Mouse (Mus musculus) forebrain, embryonic 15.5 days (tissue): ENCODE data around the gene Olfr735. TPM values are rescaled to one million over a fixed set of nuclear protein-coding genes. Genes with fewer than 3 reads are reported as not detected.

Experiments used
- ATAC-seq: fragments of 200-750 bp; cut with Nextera tagmentation; replicated peaks from 2 replicates; pipeline ENCODE4 v1.8.0; 2017; ENCODE audit warnings: mild to moderate bottlenecking, moderate TSS enrichment, moderate library complexity
- H3K27ac ChIP-seq: fragments of 300-500 bp; sonication (generic); replicated peaks from 2 replicates; pipeline ENCODE4 v1.5.1; 2015; ENCODE audit warnings: mild to moderate bottlenecking, inconsistent platforms
- H3K27me3 ChIP-seq: fragments of 300-500 bp; sonication (generic); 2 replicates; pipeline ENCODE4 v1.6.1; 2015; ENCODE audit warnings: inconsistent platforms
- H3K36me3 ChIP-seq: fragments of 300-500 bp; sonication (generic); 2 replicates; pipeline ENCODE4 v1.6.1; 2015; ENCODE audit warnings: mild to moderate bottlenecking, inconsistent platforms
- H3K4me1 ChIP-seq: fragments of 300-500 bp; sonication (generic); 2 replicates; pipeline ENCODE4 v1.6.1; 2015; ENCODE audit warnings: inconsistent platforms
- H3K4me2 ChIP-seq: fragments of 300-500 bp; sonication (generic); replicated peaks from 2 replicates; pipeline ENCODE4 v1.6.1; 2015; ENCODE audit warnings: mild to moderate bottlenecking, inconsistent platforms
- H3K4me3 ChIP-seq: fragments of 300-500 bp; sonication (generic); 2 replicates; pipeline ENCODE4 v1.5.1; 2015; ENCODE audit warnings: mild to moderate bottlenecking, inconsistent platforms
- H3K9ac ChIP-seq: fragments of 300-500 bp; sonication (generic); replicated peaks from 2 replicates; pipeline ENCODE4 v1.6.1; 2015; ENCODE audit warnings: mild to moderate bottlenecking, inconsistent platforms
- H3K9me3 ChIP-seq: fragments of 300-500 bp; sonication (generic); 2 replicates; pipeline ENCODE4 v1.6.1; 2016; ENCODE audit warnings: inconsistent platforms
- WGBS: fragments of 180-500 bp; shearing (Covaris S2); methylation state at CpG from one replicate; pipeline ENCODE4 v1.1.7; 2015; ENCODE audit warnings: mixed read lengths; 5-methylcytosine and 5-hydroxymethylcytosine counted together
- polyA plus RNA-seq: library from polyadenylated mRNA; unstranded; fragments of >200 nt; fragmentation: Nextera tagmentation; extraction: Ambion mirVana; gene quantifications from 2 replicates; pipeline ENCODE4 v1.2.1, GENCODE M21; 2015

Olfr735 gene
- not detected in 2 replicates for polyA plus RNA-seq

DNA sequence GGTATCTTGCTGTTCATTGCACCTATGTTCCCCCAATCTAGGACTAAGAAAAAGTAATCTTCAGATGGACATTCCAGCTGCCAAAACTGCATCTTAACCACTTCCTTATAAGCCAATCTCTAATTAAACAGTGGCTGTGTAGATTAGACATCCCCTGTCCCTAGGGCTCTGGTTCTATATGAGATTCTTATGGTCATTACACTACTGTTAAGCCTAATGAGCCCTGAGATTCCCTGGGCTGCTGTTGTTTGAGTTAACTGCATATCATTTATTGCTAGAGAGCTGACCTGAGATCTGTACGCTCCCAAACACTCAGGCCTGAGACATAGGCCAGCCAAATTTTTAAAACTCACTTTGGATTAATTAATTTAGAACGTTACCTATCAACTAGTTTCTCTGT, at the start of gene Olfr735:
Gene Olfr735, minus strand, starts transcription at position 77 of the 400 bp plus-strand sequence.
- H3K4me3 ChIP-seq: no peak within 1 kb of the TSS
- H3K36me3 ChIP-seq: no peaks in the 10 kb centered on the region
- H3K27me3 ChIP-seq: no peaks in the 10 kb centered on the region
- H3K4me1 ChIP-seq: no peaks in the 10 kb centered on the region
- no peak within 1 kb of the TSS for H3K9ac ChIP-seq
- no peaks in the 10 kb centered on the region for H3K9me3 ChIP-seq
- H3K4me2 ChIP-seq: no peak within 1 kb of the TSS
- no peak within 1 kb of the TSS for H3K27ac ChIP-seq
- no peak for ATAC-seq
- 80% methylated on average over 2 of the region's 2 CpGs for WGBS

DNA sequence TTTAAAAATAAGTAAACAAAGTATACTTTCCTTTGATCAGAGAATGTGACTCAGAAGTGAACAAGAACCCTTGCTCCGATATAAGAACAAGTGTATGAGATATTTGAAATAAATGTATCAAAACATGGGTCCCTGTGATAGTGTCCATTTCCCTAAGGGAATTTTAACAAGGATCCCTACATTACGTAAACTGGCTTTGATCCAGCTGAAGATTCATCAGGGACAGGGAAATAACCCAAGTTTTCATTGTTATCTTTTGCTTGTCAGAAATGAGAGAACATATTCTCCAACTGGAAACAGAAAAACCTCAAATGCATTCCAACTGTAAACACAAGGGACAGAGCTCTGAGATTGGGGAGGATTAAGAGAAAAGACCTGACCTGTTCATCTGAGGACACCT, 32.2 kb upstream of the Olfr735 start, which contains the start of gene Olfr736:
Gene Olfr736, plus strand, starts transcription at position 301 of the 400 bp plus-strand sequence.
- H3K9ac ChIP-seq: no peak within 1 kb of the TSS
- H3K27me3 ChIP-seq: no peaks in the 10 kb centered on the region
- no peaks in the 10 kb centered on the region for H3K36me3 ChIP-seq
- 83% methylated on average over 2 of the region's 2 CpGs for WGBS
- no peak for ATAC-seq
- no peak within 1 kb of the TSS for H3K4me2 ChIP-seq
- no peak within 1 kb of the TSS for H3K4me3 ChIP-seq
- no peaks in the 10 kb centered on the region for H3K4me1 ChIP-seq
- H3K9me3 ChIP-seq: no peaks in the 10 kb centered on the region
- no peak within 1 kb of the TSS for H3K27ac ChIP-seq

DNA sequence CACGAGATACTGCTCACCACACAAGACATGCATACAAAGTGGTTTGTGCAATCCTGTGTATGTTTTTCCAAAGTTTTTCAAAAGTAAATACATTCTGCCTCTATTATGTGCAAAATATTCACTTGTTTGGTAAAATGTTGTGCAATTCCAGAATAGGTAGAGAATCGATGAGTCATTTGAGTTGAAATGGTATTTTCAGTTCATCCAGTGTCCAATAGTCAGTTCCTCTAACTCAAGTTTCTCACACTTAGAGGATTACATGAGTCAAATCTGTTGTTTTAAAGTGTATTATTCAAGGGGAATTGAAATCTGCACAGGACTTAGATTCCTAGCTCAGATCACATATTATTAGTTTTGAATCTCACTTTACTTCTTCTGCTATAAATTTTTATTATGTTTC, 14.9 kb upstream of the Olfr735 start:
- H3K9ac ChIP-seq: no peak overlapping the region
- ATAC-seq: no peak
- H3K4me3 ChIP-seq: no peak overlapping the region
- H3K36me3 ChIP-seq: no peaks in the 10 kb centered on the region
- no peak overlapping the region for H3K4me2 ChIP-seq
- H3K4me1 ChIP-seq: no peaks in the 10 kb centered on the region
- no peak overlapping the region for H3K27ac ChIP-seq
- 88% methylated on average over 2 of the region's 2 CpGs for WGBS
- H3K27me3 ChIP-seq: no peaks in the 10 kb centered on the region
- H3K9me3 ChIP-seq: no peaks in the 10 kb centered on the region

DNA sequence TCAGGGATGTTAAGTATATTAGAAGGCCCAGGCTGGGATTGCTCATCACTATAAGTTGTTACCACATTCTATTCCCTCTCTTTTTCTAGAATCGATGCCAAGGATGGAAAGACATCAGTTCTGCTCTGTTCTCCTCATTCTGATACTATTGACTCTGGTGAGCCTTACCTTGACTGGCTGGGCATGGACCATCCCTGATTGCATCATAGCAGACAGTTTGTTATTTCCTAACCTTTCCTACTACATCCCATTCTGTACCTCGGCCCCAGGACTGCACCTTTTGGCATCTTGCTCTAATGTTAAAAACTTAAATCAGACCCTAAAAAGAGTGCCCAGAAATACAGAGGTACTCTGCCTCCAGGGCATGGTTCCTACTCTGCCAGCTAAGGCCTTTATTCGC, 11.8 kb upstream of the Olfr735 start:
- Histone ChIP-seq H3K27me3 (no peaks in the 10 kb centered on the region), H3K4me2 (no peak overlapping the region), H3K27ac (no peak overlapping the region), H3K4me1 (no peaks in the 10 kb centered on the region), H3K9ac (no peak overlapping the region), H3K9me3 (no peaks in the 10 kb centered on the region), H3K36me3 (no peaks in the 10 kb centered on the region), H3K4me3 (no peak overlapping the region)
- 87% methylated on average over 3 of the region's 3 CpGs for WGBS
- no peak for ATAC-seq

DNA sequence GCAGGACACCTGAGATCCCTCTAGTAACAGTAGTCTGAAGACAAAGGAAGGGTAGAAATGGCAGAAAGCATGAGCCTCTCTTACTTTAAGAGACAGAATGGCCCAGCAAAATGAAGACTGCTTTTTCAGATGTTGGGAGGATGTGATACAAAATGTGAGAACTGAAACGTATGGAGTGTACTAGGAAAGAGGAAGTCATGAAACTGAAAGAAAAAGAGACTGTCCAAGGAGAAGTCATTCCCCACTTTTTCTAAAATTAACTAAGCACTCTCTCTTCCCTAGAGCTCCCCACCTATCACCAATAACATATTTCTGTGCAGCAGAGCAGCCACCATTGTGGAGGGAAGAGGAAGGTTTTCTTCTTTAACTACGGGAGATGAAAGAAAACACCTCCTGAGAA, 8.9 kb upstream of the Olfr735 start, which contains the start of gene Tlr11:
Gene Tlr11, plus strand, starts transcription at position 322 of the 400 bp plus-strand sequence.
- ATAC-seq: no peak
- Histone ChIP-seq H3K27me3 (no peaks in the 10 kb centered on the region), H3K4me3 (no peak within 1 kb of the TSS), H3K9me3 (no peaks in the 10 kb centered on the region), H3K4me1 (no peaks in the 10 kb centered on the region), H3K4me2 (no peak within 1 kb of the TSS), H3K27ac (no peak within 1 kb of the TSS), H3K36me3 (no peaks in the 10 kb centered on the region), H3K9ac (no peak within 1 kb of the TSS)
- 82% methylated on average over 2 of the region's 2 CpGs for WGBS

DNA sequence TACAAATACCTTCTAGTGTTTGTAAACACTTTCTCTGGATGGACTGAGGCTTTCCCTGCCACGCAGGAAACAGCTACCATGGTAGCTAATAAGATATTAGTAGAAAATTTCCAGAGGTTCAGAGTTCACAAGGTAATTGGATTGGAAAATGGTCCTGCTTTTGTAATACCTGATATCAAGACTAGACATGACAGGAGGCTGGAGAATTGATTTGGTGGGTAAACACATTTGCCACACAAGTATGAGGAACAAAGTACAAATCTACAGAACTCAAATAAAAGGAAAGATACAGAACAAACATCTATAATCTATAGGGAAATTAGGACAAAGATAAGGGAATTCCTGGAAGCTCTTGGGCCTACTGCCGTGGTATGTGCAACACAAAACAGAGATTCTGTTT, 8.1 kb upstream of the Olfr735 start:
- Histone ChIP-seq H3K4me2 (no peak overlapping the region), H3K9me3 (no peaks in the 10 kb centered on the region), H3K36me3 (no peaks in the 10 kb centered on the region), H3K4me3 (no peak overlapping the region), H3K4me1 (no peaks in the 10 kb centered on the region), H3K9ac (no peak overlapping the region), H3K27me3 (no peaks in the 10 kb centered on the region), H3K27ac (no peak overlapping the region)
- WGBS: 83% methylated on average over 2 of the region's 2 CpGs
- ATAC-seq: no peak

GRCm38 (mm10) chr14:50352438-50352837, 3.8 kb upstream of the Olfr735 start:
- ATAC-seq: no peak
- no peaks in the 10 kb centered on the region for H3K4me1 ChIP-seq
- H3K36me3 ChIP-seq: no peaks in the 10 kb centered on the region
- no peaks in the 10 kb centered on the region for H3K9me3 ChIP-seq
- no peak overlapping the region for H3K27ac ChIP-seq
- H3K9ac ChIP-seq: no peak overlapping the region
- 49% methylated on average over 3 of the region's 3 CpGs for WGBS
- H3K4me3 ChIP-seq: no peak overlapping the region
- no peaks in the 10 kb centered on the region for H3K27me3 ChIP-seq
- no peak overlapping the region for H3K4me2 ChIP-seq

DNA sequence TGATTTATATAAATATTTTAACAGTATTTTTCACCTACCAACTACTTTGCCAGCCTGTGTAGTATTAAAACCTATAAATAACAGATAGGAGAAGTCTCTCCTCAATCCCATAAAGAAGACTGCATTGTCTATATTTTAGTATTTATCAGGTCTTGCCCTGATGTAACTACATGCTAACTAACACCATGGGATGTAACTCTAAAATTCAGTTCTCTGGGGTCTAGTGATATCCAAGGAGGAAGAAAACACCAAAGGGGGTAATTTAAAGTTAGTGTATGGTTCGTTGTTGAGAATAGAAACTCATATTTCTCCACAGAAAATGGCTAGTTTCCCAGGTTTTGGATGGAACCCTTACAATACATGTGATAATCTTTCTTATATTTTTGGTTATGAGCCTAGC, 22.0 kb downstream of the Olfr735 start, which contains the start of gene Olfr734:
Gene Olfr734, minus strand, starts transcription at position 101 of the 400 bp plus-strand sequence.
- no peaks in the 10 kb centered on the region for H3K27me3 ChIP-seq
- no peak within 1 kb of the TSS for H3K4me3 ChIP-seq
- H3K4me1 ChIP-seq: no peaks in the 10 kb centered on the region
- 69% methylated on average over 1 of the region's 1 CpGs for WGBS
- ATAC-seq: no peak
- H3K9ac ChIP-seq: no peak within 1 kb of the TSS
- no peaks in the 10 kb centered on the region for H3K9me3 ChIP-seq
- no peaks in the 10 kb centered on the region for H3K36me3 ChIP-seq
- H3K27ac ChIP-seq: no peak within 1 kb of the TSS
- H3K4me2 ChIP-seq: no peak within 1 kb of the TSS

GRCm38 (mm10) chr14:50301422-50301821, 47.2 kb downstream of the Olfr735 start, which contains the start of gene Olfr733:
Gene Olfr733, minus strand, starts transcription at chr14:50301522.
- Histone ChIP-seq H3K27me3 (no peaks in the 10 kb centered on the region), H3K4me2 (no peak within 1 kb of the TSS), H3K36me3 (no peaks in the 10 kb centered on the region), H3K27ac (no peak within 1 kb of the TSS), H3K4me1 (no peaks in the 10 kb centered on the region), H3K9ac (no peak within 1 kb of the TSS), H3K4me3 (no peak within 1 kb of the TSS), H3K9me3 (no peaks in the 10 kb centered on the region)
- ATAC-seq: no peak

Other genes starting within 250 kb of the Olfr735 start
- not detected in 2 replicates for gene Olfr727, start 225.7 kb downstream of the Olfr735 start, polyA plus RNA-seq
- gene Olfr728, start 206.2 kb downstream of the Olfr735 start, polyA plus RNA-seq: not detected in 2 replicates
- gene Olfr729, start 196.0 kb downstream of the Olfr735 start, polyA plus RNA-seq: not detected in 2 replicates
- gene Olfr730, start 160.7 kb downstream of the Olfr735 start, polyA plus RNA-seq: not detected in 2 replicates
- gene Olfr731, start 107.0 kb downstream of the Olfr735 start, polyA plus RNA-seq: not detected in 2 replicates
- gene Olfr732, start 64.7 kb downstream of the Olfr735 start, polyA plus RNA-seq: not detected in 2 replicates
- gene Olfr733, start 47.4 kb downstream of the Olfr735 start, polyA plus RNA-seq: not detected in 2 replicates
- gene Olfr734, start 22.1 kb downstream of the Olfr735 start, polyA plus RNA-seq: not detected in 2 replicates
- gene Tlr11, start 9.0 kb upstream of the Olfr735 start, polyA plus RNA-seq: not detected in 2 replicates
- not detected in 2 replicates for gene Olfr736, start 32.3 kb upstream of the Olfr735 start, polyA plus RNA-seq
- gene Olfr738, start 58.7 kb upstream of the Olfr735 start, polyA plus RNA-seq: not detected in 2 replicates
- gene Olfr739, start 69.8 kb upstream of the Olfr735 start, polyA plus RNA-seq: not detected in 2 replicates
- not detected in 2 replicates for gene Olfr740, start 96.7 kb upstream of the Olfr735 start, polyA plus RNA-seq
- not detected in 2 replicates for gene Olfr741, start 123.9 kb upstream of the Olfr735 start, polyA plus RNA-seq
- gene Olfr742, start 154.7 kb upstream of the Olfr735 start, polyA plus RNA-seq: not detected in 2 replicates
- gene Olfr743, start 173.0 kb upstream of the Olfr735 start, polyA plus RNA-seq: not detected in 2 replicates